Mouse (Mus musculus): ENCODE results near the gene Dnah8. TPM values are rescaled to one million over a fixed set of nuclear protein-coding genes. Genes with fewer than 3 reads are reported as not detected.

The Dnah8 gene
- polyA plus RNA-seq (2015; fragmentation: Nextera tagmentation; extraction: Ambion mirVana): 0.58 and 0.87 TPM in 2 replicates

DNA sequence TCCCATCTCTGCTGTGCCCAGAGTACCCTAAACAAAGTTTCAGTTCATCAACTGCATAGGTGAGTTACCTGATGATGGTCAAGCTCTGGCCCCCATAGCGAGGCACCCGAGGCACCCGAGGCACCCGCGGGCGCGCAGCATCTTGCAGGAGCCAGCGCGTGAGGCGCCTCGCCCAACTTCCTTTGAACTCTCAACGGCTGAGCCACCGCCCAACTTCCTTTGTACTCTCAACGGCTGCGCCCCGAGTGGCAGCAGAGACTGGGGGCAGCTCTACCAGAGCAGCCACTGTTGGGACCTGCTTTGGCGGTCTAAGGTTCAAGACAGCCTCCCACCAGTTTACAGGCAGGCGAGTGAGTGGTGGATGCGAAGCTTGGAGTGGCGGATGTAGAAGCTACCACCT lies at the start of gene Dnah8:
TSS of gene Dnah8 (plus strand) at position 223 of the 400 bp plus-strand sequence.

DNA sequence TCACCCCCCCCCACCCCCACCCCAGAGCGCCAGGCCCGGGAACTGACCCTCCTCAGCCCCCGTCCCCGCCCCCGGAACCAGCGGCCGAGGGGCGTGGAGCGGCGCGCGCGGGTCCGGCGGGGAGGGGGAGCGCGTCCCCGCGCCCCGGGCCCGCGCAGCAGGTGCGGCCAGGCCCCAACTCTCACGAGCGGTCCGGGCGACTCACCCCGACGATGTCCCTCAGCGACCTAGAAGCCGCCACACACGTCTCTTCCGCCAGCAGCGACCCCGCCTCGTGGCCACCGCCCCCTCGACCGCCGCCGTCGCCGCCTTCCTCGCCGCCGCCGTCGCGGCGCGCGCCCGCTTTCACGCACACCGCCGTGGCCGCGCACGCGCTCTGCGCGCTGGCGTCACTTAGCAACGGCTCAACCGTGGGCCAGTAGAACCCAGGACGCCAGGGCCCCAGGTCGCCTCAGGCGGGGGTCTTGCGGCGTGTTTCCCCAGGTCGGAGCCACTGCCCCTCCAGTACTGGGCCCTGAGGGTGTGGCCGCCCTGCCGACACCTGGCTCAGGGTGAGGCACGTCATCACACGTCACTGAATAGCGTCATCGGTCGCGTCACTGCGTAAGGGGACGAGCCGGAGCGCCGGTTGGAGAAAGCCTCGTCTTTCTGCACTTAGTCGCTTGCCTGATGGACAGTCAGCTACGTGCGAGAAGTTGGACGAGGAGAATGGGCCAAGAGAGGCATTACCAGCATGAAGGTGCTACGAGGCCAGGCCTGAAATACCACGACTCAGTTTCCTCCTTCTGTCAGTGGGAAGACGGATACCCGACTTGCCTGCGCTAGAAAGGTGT lies 48.0 kb upstream of the Dnah8 start, which contains the start of gene Btbd9:
TSS of gene Btbd9 (minus strand) at position 548 of the 833 bp plus-strand sequence.

DNA sequence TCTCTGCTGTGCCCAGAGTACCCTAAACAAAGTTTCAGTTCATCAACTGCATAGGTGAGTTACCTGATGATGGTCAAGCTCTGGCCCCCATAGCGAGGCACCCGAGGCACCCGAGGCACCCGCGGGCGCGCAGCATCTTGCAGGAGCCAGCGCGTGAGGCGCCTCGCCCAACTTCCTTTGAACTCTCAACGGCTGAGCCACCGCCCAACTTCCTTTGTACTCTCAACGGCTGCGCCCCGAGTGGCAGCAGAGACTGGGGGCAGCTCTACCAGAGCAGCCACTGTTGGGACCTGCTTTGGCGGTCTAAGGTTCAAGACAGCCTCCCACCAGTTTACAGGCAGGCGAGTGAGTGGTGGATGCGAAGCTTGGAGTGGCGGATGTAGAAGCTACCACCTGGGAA lies 2.6 kb downstream of the Dnah8 start, which contains the start of gene Glo1:
TSS of gene Glo1 (minus strand) at position 153 of the 400 bp plus-strand sequence.

DNA sequence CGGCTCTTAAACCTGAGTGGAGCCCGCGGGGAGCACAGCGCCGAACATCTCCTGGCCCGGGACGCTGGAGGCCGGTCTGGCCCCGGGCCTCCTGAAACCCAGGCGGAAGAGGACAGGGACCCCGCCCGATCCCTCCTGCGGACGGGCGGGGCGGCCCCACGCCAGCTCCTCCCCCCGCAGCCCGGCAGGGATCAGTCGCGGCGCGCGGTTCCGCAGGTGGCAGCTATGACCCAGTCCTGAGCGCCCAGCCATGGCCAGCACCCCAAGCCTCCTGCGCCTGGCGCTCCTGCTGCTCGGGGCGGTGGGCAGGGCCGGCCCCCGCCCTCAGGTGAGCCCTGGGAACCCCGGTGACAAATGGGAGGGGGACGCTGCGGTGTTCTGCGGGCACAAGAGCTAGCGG lies 277.5 kb downstream of the Dnah8 start, which contains the start of gene Glp1r:
TSS of gene Glp1r (plus strand) at position 191 of the 400 bp plus-strand sequence.

Other genes starting within 250 kb of the Dnah8 start
- 26.8 and 36.6 TPM in 2 replicates for gene Btbd9, start 47.9 kb upstream of the Dnah8 start, polyA plus RNA-seq (2015; fragmentation: Nextera tagmentation; extraction: Ambion mirVana)
- gene Glo1, start 2.5 kb downstream of the Dnah8 start, polyA plus RNA-seq (2015; fragmentation: Nextera tagmentation; extraction: Ambion mirVana): 186 and 214 TPM in 2 replicates